8 mouse cellular contexts compared by ENCODE assay signal in the genomic region with DNA sequence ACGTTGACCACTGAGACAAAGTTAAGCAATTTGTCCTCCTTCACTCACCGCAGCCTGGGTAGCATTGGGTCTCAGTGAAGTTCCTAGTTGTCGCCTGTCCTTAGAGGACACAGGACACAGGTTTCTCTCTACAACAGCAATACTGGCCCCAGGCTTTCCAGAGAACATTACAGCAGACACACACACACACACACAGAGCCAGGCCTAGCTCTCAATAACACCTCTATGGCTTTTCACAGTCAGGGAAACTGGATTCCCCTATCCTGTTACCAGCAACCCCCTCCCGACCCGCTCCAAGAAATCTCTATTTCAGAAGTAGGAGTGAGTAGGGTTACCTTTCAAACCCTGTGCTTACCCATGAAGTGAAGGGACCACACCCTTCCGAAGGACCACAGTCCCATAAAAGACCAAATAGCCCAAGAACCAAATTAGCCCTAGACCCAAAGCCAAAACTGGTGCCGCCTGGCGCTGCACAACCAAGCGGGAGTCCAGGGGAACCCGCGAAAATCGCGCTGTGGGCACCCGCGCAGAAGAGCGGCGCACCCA. TPM values are rescaled to one million over a fixed set of nuclear protein-coding genes. Genes with fewer than 3 reads are reported as not detected.
DNase-seq lines count a peak whose midpoint lies in the region; ATAC-seq and TF ChIP-seq lines count a peak whose summit lies in the region.

No protein-coding gene starts in this region.

- no peak for ATAC-seq in megakaryocyte, adult 5-6 weeks (ENCODE audit: poor library complexity, severe bottlenecking)
- ATAC-seq in embryonic facial prominence, embryonic 15.5 days (ENCODE audit: insufficient number of reproducible peaks, low FRiP score, low TSS enrichment, low read depth): peak; percentile 52; the same call in 1 of the 2 replicates
- peak; percentile 53 for ATAC-seq in limb, embryonic 11.5 days (ENCODE audit: insufficient number of reproducible peaks, low FRiP score, low TSS enrichment, low read depth)
- ATAC-seq in erythroid progenitor cell, adult 5-6 weeks (replicated peaks; ENCODE audit: low FRiP score, poor library complexity, severe bottlenecking): no peak

- H3K27ac ChIP-seq in embryonic facial prominence, embryonic 15.5 days (replicated peaks): no peak overlapping the region
- H3K27ac ChIP-seq in limb, embryonic 11.5 days (replicated peaks; ENCODE audit: low read depth, low read length): no peak overlapping the region
- 0 out of 2 replicates have a peak overlapping the region, but pooled peaks have one; percentile 57 for H3K27ac ChIP-seq in small intestine, adult 2 months (ENCODE audit: insufficient read depth, low read depth, low read length)

- DNase-seq in limb, embryonic 11.5 days (ENCODE audit: low spot score): no peak
- no peak for DNase-seq in thymus, postnatal 36 days
- no peak for DNase-seq in cerebellum, adult 9-10 months

- TF ChIP-seq POLR2A in small intestine, adult 2 months (IDR thresholded peaks at IDR 0.05; ENCODE audit: low read depth, low read length): no peak

- H3K4me1 ChIP-seq in megakaryocyte, embryonic 14.5 days: peaks cover 20% of the 10 kb centered on the region
- H3K4me1 ChIP-seq in embryonic facial prominence, embryonic 15.5 days: peaks cover 7% of the 10 kb centered on the region
- H3K4me1 ChIP-seq in limb, embryonic 11.5 days (ENCODE audit: control insufficient read depth, insufficient read depth, low read length): no peaks in the 10 kb centered on the region
- peaks cover 6% of the 10 kb centered on the region; the same call in 1 of the 2 replicates for H3K4me1 ChIP-seq in small intestine, adult 2 months (ENCODE audit: control insufficient read depth, insufficient read depth, insufficient read length, low read length)

- peaks cover 71% of the 10 kb centered on the region for H3K27me3 ChIP-seq in megakaryocyte, embryonic 14.5 days (replicated peaks)
- H3K27me3 ChIP-seq in embryonic facial prominence, embryonic 15.5 days: peaks cover 12% of the 10 kb centered on the region; the same call in 1 of the 2 replicates
- H3K27me3 ChIP-seq in limb, embryonic 11.5 days (ENCODE audit: control insufficient read depth, insufficient read depth, low read length): peaks cover 27% of the 10 kb centered on the region
- H3K27me3 ChIP-seq in small intestine, adult 2 months (ENCODE audit: control insufficient read depth, insufficient read depth, low read length): no peaks in the 10 kb centered on the region

- H3K36me3 ChIP-seq in megakaryocyte, embryonic 14.5 days (replicated peaks; ENCODE audit: low read length): no peaks in the 10 kb centered on the region
- H3K36me3 ChIP-seq in embryonic facial prominence, embryonic 15.5 days: no peaks in the 10 kb centered on the region
- H3K36me3 ChIP-seq in limb, embryonic 11.5 days (ENCODE audit: control insufficient read depth, insufficient read depth, low read length): no peaks in the 10 kb centered on the region
- no peaks in the 10 kb centered on the region for H3K36me3 ChIP-seq in small intestine, adult 2 months (ENCODE audit: control insufficient read depth, insufficient read depth, low read length)

- TF ChIP-seq CTCF in small intestine, adult 2 months (IDR thresholded peaks at IDR 0.05; ENCODE audit: extremely low read depth, insufficient read length, insufficient replicate concordance, low read depth, low read length): no peak

- H3K9ac ChIP-seq in embryonic facial prominence, embryonic 15.5 days: peak overlapping the region; percentile 54
- no peak overlapping the region for H3K9ac ChIP-seq in limb, embryonic 11.5 days (ENCODE audit: low read length)

- 15% methylated on average over 17 of the region's 17 CpGs for WGBS in embryonic facial prominence, embryonic 15.5 days
- WGBS in limb, embryonic 11.5 days: 15% methylated on average over 17 of the region's 17 CpGs
- WGBS in small intestine, adult 2 months: 23% methylated on average over 17 of the region's 17 CpGs

- H3K4me2 ChIP-seq in embryonic facial prominence, embryonic 15.5 days (replicated peaks): peak overlapping the region; percentile 99
- peak overlapping the region; percentile 94 for H3K4me2 ChIP-seq in limb, embryonic 11.5 days (ENCODE audit: low read depth, severe bottlenecking)

- peak overlapping the region; percentile 91 for H3K4me3 ChIP-seq in megakaryocyte, embryonic 14.5 days (replicated peaks)
- H3K4me3 ChIP-seq in embryonic facial prominence, embryonic 15.5 days (replicated peaks): peak overlapping the region; percentile 65
- H3K4me3 ChIP-seq in limb, embryonic 11.5 days (ENCODE audit: low read depth, low read length): peak overlapping the region; percentile 52
- peak overlapping the region; percentile 74 for H3K4me3 ChIP-seq in small intestine, adult 2 months (ENCODE audit: low read depth, low read length)

- no peaks in the 10 kb centered on the region for H3K9me3 ChIP-seq in megakaryocyte, embryonic 14.5 days
- no peaks in the 10 kb centered on the region for H3K9me3 ChIP-seq in embryonic facial prominence, embryonic 15.5 days (replicated peaks)
- no peaks in the 10 kb centered on the region for H3K9me3 ChIP-seq in limb, embryonic 11.5 days (ENCODE audit: control insufficient read depth, low read length)

RNA-seq across cellular contexts. Expression of gene Phactr2, which starts 0.9 kb away (rescaled TPM):
- 1.5 and 2.3 TPM in 2 replicates for polyA plus RNA-seq in megakaryocyte, embryonic 14.5 days (2012; ENCODE audit: insufficient read depth, low replicate concordance)
- total RNA-seq in megakaryocyte, adult 5-6 weeks (2015): 31.2 and 40.1 TPM in 2 replicates
- 30.1 and 40.2 TPM in 2 replicates for total RNA-seq in megakaryocyte, adult 5-6 weeks (2017)
- 27.9 and 30.1 TPM in 2 replicates for polyA plus RNA-seq in embryonic facial prominence, embryonic 15.5 days (2015; fragmentation: Nextera tagmentation; extraction: Ambion mirVana)
- polyA plus RNA-seq in limb, embryonic 11.5 days (2014; fragmentation: Nextera tagmentation; extraction: Ambion mirVana): 27.7 and 28.8 TPM in 2 replicates
- 3.7 and 4.5 TPM in 2 replicates for polyA plus RNA-seq in small intestine, adult 2 months (2012; rRNA removed)
- total RNA-seq in erythroid progenitor cell, adult 5-6 weeks (2015; ENCODE audit: low replicate concordance): 5.0 and 6.1 TPM in 2 replicates
- 3.6 and 6.9 TPM in 2 replicates for total RNA-seq in erythroid progenitor cell, adult 5-6 weeks (2017; ENCODE audit: low replicate concordance)

RNA-seq across cellular contexts. Expression of gene Fuca2, which starts 26.0 kb away (rescaled TPM):
- 5.2 TPM in 1 of 2 replicates, not detected in the other for polyA plus RNA-seq in megakaryocyte, embryonic 14.5 days (2012; ENCODE audit: insufficient read depth, low replicate concordance)
- total RNA-seq in megakaryocyte, adult 5-6 weeks (2015): 181 and 184 TPM in 2 replicates
- 95.8 and 116 TPM in 2 replicates for total RNA-seq in megakaryocyte, adult 5-6 weeks (2017)
- 63.0 and 67.3 TPM in 2 replicates for polyA plus RNA-seq in embryonic facial prominence, embryonic 15.5 days (2015; fragmentation: Nextera tagmentation; extraction: Ambion mirVana)
- polyA plus RNA-seq in limb, embryonic 11.5 days (2014; fragmentation: Nextera tagmentation; extraction: Ambion mirVana): 25.6 and 26.4 TPM in 2 replicates
- polyA plus RNA-seq in small intestine, adult 2 months (2012; rRNA removed): 15.9 and 31.9 TPM in 2 replicates
- 29.8 and 38.2 TPM in 2 replicates for total RNA-seq in erythroid progenitor cell, adult 5-6 weeks (2015; ENCODE audit: low replicate concordance)
- total RNA-seq in erythroid progenitor cell, adult 5-6 weeks (2017; ENCODE audit: low replicate concordance): 13.3 and 17.3 TPM in 2 replicates

Comparison
In these comparisons a context has a peak if more than half of its experiments do, and no peak if none do; other contexts are left out.
1. ATAC-seq: peak in embryonic facial prominence, embryonic 15.5 days (single experiment) and limb, embryonic 11.5 days (single experiment); none in megakaryocyte, adult 5-6 weeks (single experiment) and erythroid progenitor cell, adult 5-6 weeks (single experiment).
2. Peak in every context shown above with its lines, with median percentiles within 50 percentile points of each other: H3K4me3 ChIP-seq.